Mouse (Mus musculus) frontal cortex, adult (tissue): ENCODE measurements around the gene Zc3h12a.

Experiments used
- ATAC-seq: cut with Nextera tagmentation; 2 replicates; pipeline ENCODE4 v1.9.2; 2017; ENCODE audit warnings: mild to moderate bottlenecking, moderate library complexity, mixed read lengths; ENCODE audit not compliant: low TSS enrichment

The Zc3h12a gene

DNA sequence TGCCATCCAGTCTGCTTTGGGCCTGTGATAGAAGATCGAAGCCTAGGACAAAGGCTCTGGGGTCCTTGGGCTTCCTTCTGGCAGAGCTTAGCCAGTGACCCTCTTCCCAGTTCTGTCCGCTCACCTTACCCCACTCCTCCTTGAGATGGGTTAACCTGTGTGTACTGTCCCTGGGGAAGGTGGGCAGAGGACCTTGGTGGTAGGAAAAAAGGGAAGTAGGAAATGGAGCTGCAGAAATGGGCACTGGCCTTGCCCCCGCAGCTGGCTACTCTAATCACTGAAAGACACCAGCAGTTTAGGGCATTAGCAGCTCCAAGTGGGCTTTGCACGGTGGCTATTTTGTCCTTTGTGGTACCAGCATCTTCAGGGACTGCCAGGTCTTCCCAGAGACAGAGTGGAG lies 12.6 kb downstream of the Zc3h12a start:
- ATAC-seq: no peak

DNA sequence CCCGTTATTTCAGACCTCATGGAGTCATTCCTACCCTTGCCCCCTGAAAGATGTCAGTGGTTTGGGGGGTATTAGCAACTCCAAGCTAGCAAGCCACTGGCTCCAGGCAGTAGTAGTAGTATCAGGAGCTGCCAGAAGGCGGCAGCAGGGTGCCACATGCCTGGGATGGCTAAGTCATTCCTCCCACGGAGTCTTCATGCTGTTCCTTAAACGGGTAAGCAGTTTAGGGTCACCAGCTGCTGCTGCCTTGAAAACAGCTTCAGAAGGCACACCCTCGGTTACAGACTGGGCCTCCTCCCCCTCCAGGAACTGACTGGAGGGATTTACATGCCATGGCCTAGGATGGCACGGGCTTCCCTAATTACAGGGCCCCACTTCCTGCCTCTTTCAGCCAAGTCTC lies 13.0 kb downstream of the Zc3h12a start:
- peak; percentile 73 for ATAC-seq

DNA sequence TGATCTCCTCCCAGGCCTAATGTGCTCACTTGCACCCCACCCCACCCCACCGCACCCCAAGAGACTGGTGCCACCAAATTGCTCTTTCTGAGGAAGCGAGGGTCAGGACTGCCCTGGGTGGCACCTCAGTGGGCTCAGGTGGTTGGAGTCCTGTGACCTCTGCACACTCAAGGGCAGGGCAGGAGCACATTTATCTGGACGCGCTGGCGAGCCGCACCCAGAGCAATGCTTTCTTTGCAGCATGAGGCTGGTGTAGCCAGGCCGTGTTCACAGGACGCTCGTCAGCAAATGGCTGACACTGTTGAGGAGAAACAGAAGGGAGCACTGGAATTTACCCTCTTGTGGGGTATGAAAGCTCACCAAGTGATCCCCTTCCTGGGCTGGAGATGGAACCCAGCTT lies 22.3 kb downstream of the Zc3h12a start:
- no peak for ATAC-seq

DNA sequence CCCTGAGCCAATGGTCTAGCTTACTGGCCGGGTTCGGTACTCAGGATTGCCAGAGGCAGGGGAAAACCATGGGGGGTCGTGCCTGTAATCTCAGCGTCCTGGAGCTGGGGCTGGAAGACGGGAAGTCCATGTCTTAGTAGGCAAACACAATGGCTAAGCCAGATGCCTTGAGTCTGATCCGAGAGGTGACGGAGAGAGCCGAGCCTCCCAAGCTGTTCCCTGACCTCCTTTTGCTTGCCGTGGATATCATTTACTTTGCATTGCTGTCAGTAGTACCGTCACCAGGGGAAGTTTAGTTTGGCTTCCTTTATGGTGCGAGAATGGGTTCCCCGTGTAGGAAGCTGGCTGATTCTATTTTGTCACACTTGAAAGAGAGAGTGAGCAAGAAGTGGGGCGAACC lies 26.3 kb downstream of the Zc3h12a start:
- ATAC-seq: peak; percentile 78

DNA sequence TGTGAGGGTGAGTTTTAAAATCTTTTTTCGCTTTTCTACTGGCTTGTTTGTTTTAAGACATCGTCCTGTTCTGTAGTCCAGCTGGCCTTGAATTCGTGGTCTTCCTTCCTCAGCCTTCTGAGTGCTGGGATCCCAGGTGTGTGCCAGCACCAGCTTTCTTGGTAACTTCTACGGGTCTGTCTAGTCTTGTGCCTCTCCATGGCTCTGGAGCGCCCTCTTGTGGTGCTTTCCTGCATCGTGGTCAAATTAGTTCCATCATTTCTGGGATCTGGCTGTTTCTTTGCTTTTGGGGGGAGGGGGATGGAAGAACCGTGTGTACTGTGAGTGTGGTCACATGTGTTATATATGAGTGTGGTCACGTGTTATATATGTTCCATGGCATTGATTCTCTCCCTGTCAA lies 28.2 kb downstream of the Zc3h12a start:
- ATAC-seq: peak; percentile 47; the same call in 1 of the 2 replicates

DNA sequence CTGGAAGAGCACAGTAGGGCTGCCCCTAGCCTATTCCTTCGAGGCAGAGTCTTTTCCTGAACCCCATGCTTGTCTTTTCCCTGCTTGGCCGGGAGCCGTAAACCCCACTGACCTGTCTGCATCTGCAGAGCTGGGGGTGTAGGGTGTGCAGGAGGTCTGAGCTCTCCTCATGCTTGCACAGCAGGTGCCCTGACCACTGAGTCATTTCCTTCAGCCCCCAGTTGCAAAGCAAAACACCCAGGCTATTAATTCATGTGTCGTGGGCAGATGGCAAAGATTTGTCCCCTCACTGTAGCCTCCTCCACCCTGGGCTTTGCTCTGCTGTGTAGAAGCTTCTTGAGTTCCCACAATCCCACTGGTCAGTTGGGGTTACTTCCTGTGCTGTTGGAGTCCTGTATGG lies 30.2 kb downstream of the Zc3h12a start:
- ATAC-seq: no peak

DNA sequence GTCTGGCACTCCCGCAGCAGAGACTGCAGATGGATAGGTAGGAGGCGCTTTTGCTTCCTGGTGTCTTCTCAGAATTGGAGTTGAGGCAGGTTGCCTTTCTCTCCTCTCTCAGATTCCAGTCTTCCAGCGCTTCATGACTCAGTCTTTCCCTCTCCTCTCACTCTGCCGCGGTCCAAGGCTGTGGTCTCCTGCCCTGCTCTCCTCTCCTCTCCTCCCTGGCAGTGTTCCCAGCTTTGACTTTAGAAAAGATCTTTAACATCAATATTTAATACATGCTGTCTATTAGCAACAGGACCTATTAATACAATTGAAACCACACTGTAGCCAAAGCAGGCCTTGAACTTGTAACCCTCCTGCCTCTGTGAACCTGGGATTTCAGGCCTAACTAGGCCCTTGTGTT lies 31.6 kb downstream of the Zc3h12a start:
- no peak for ATAC-seq

DNA sequence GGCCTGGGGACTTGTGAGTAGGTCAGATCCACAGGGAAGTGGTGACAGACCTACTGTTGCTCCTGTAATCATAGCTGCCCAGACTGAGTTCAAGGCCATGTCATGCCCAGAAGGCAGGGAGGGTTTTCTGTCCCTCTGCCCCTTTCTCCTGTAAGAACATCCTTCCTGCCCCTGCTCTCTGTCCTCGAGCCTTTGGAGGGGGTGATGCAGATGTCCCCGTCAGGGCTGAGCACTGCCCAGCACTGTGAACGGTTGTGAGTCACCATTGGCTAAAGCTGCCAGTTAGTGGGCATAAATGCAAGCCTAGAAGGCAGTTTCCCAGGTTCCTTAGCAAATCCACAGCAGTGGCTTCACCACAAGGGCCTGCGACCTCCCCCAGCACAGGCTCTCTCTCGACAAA lies 34.6 kb downstream of the Zc3h12a start:
- no peak for ATAC-seq

DNA sequence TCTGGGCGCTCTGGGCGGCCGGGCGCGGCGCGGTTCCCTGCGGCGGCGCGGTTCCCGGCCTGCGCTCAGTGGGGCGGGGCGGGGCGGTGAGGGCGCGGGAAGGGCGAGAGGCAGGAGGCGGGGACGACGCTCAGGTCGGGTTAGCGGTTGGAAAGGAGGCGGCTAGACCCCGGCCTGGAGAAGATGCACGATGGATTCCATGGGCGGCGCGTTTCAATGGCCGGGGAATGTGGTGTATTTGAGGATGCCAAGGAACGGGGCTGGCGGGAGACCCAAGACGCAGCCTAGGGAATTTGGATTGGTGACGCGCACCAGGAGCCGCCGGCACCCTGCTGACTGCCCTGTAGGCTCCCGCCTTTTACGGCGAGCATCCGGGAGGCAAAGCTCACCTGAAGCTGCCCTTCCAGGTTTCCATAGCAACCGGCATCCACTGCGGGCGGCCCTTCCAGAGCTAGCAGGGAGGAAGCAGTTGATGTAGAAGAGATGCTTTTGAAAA lies 42.2 kb downstream of the Zc3h12a start:
- peak; percentile 80 for ATAC-seq

DNA sequence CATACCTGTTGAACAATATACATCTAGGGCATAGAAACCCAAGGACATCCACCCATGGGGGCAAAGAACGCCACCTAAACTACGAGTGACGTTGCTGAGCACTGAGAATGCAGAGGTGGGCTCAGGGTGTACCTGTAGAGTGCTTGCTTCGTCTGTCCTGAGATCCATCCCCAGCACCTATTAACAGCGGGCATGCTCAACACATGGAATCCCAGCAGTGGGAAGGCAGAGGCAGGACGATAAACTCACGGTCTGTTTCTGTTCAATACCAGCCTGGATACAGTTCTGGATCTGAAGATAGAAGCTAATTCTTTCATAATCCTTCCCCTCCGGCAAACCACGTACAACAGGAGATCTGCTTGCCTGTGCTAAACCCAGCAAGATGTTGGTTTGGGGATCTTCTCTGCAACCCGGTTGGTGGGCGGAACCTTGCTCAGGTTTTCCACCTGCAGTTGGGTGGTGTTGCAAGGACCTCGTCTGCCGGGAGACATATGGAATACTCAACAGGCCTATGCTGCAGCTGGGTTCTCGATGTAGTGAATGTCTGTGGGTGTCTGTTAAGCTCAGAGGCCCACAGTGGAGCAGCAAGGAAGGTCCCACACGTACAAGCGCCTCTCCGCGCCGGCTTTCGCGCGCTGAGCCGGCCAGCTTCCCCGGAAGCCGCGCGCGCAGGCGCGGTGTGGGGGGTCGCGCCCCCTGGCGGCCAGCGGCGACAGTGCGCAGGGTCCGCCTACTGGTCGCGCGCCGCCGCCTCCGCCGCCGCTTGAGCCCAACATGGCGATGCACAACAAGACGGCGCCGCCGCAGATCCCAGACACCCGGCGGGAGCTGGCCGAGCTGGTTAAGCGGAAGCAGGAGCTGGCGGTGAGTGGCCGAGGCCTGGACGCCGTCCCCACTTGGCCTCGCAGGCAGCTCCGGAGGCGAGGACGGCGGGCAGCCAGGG lies 43.0 kb downstream of the Zc3h12a start, which contains the start of gene Meaf6:
Gene Meaf6 (plus strand): TSS at position 732 of the 943 bp plus-strand sequence.
- ATAC-seq: peak; percentile 85

DNA sequence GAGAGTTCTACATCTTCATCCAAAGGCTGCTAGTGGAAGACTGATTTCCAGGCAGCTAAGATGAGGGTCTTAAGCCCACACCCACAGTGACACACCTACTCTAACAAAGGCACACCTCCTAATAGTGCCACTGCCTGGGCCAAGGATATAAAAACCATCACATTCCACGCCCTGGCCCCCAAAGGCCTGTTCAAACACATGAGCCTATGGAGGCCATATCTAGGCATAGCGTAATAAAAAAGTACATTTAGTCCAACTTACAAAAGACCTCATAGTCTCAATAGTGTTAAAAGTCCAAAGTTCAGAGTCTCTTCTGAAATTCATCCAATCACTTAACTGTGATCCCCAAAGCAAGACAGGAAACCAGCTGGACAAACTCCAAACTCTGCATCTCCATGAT lies 48.9 kb downstream of the Zc3h12a start:
- ATAC-seq: no peak

DNA sequence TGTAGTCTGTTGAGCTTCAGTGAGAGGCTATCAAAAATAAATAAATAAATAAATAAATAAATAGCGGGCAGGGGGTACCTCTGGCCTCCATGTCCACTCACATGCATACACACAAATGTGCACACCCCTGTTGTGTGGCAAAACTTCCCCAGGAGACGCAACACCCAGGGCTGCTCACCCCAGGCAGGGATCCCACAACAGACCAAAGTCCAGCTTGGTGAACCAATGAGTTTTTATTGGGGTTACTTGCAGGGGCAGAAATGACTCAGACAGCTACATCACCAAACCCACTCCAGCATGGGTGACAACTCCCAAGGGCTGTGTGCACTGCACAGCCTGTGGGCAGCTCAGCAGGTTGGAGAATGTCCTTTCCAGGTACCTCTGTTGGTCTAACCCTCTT lies 49.9 kb downstream of the Zc3h12a start:
- no peak for ATAC-seq
